Mouse (Mus musculus): ENCODE results near the gene Itgb4.

GRCm38 (mm10) chr11:116014821-116015220, 40.3 kb downstream of the Itgb4 start:
- no peak for TF ChIP-seq CTCF (IDR thresholded peaks at IDR 0.05; ENCODE audit: low read depth, low read length)
- TF ChIP-seq POLR2A (IDR thresholded peaks at IDR 0.05; ENCODE audit: borderline replicate concordance, low read depth, low read length) = no peak
